Mouse (Mus musculus) forebrain, postnatal 0 days (tissue): ENCODE measurements around the gene Dusp10. TPM values are rescaled to one million over a fixed set of nuclear protein-coding genes. Genes with fewer than 3 reads are reported as not detected.
A peak's percentile ranks its signal among the peaks of the same experiment; 100 is the strongest.

Experiments
- ATAC-seq: fragments of 200-750 bp; cut with Nextera tagmentation; 2 replicates; pipeline ENCODE4 v1.8.0; 2017; ENCODE audit warnings: mild to moderate bottlenecking, moderate library complexity
- DNase-seq: peaks from one replicate; pipeline ENCODE4 v3.0.0-alpha.2; 2015
- H3K27ac ChIP-seq: fragments of 300-500 bp; sonication (generic); 2 replicates; pipeline ENCODE4 v1.5.1; 2014; ENCODE audit warnings: low read depth, mild to moderate bottlenecking, antibody characterized with exemption, low read length, moderate library complexity, mixed read lengths
- H3K27me3 ChIP-seq: fragments of 300-500 bp; sonication (generic); 2 replicates; pipeline ENCODE4 v1.6.1; 2014; ENCODE audit warnings: mild to moderate bottlenecking, low read length, mixed read lengths; ENCODE audit not compliant: insufficient read depth
- H3K36me3 ChIP-seq: fragments of 300-500 bp; sonication (generic); 2 replicates; pipeline ENCODE4 v1.6.1; 2014; ENCODE audit warnings: mild to moderate bottlenecking, moderate library complexity; ENCODE audit not compliant: insufficient read depth
- H3K4me1 ChIP-seq: fragments of 300-500 bp; sonication (generic); 2 replicates; pipeline ENCODE4 v1.6.1; 2014; ENCODE audit warnings: antibody characterized with exemption; ENCODE audit not compliant: insufficient read depth
- H3K4me2 ChIP-seq: fragments of 300-500 bp; sonication (generic); 2 replicates; pipeline ENCODE4 v1.6.1; 2014; ENCODE audit warnings: low read depth, mild to moderate bottlenecking, moderate library complexity
- H3K4me3 ChIP-seq: fragments of 300-500 bp; sonication (generic); 2 replicates; pipeline ENCODE4 v1.5.1; 2014; ENCODE audit warnings: low read depth, low read length, mixed read lengths
- H3K9ac ChIP-seq: fragments of 300-500 bp; sonication (generic); 2 replicates; pipeline ENCODE4 v1.6.1; 2014; ENCODE audit warnings: mild to moderate bottlenecking
- H3K9me3 ChIP-seq: fragments of 300-500 bp; sonication (generic); 2 replicates; pipeline ENCODE4 v1.6.1; 2016; ENCODE audit warnings: low read length
- CTCF ChIP-seq: sonication (generic); IDR thresholded peaks from 2 replicates; pipeline ENCODE4 v1.5.1; 2016; ENCODE audit warnings: antibody characterized with exemption, control low read depth, low read depth
- WGBS: fragments of 180-500 bp; shearing (Covaris S2); extraction: QIAGEN DNeasy Blood & Tissue Kit; methylation state at CpG from one replicate; pipeline ENCODE4 v1.1.7; 2014; 5-methylcytosine and 5-hydroxymethylcytosine counted together
- polyA plus RNA-seq: library from polyadenylated mRNA; unstranded; fragments of >200 nt; fragmentation: Nextera tagmentation; extraction: Ambion mirVana; gene quantifications from 2 replicates; pipeline ENCODE4 v1.2.1, GENCODE M21; 2015
- total RNA-seq: library from RNA; depleted of rRNA; stranded (reverse); fragments of >200 nt; gene quantifications from 2 replicates; pipeline ENCODE4 v1.2.3, GENCODE M21; 2014

Gene Dusp10
- total and polyA plus RNA-seq, 2 experiments from 2014 or later = 3.8 to 8.9 TPM

DNA sequence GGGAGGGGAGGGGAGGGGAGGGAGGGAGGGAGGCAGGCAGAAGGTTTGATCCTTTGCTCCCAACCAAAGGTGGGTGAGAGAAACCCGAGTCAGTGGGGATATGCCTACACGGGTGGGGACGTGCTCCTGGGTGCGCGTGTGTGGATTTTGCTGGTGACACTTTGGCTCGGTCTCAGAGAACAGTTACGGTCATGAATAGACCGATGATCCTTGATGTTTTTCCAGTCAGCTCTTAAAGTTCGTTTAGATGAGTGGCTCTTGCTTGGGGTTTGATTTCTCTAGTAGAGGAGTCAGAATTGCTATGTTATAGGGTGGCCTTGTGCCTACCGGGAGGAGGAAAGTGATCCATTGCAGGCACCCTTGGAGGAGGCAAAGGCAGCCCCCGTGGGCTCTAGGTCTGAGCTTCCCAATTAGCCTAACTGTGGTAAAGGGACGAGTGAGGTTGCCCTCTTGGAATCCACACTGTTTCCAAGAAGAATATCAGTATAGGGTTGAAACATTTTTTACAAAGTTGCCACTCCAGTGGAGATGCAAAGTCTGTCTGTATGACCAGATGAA is 22.3 kb downstream of the Dusp10 start:
- Histone ChIP-seq H3K27ac (no peak overlapping the region), H3K9me3 (no peaks in the 10 kb centered on the region), H3K4me3 (peak overlapping the region; percentile 57), H3K4me2 (peak overlapping the region; percentile 87), H3K36me3 (no peaks in the 10 kb centered on the region), H3K9ac (peak overlapping the region; percentile 43), H3K27me3 (no peaks in the 10 kb centered on the region), H3K4me1 (peaks cover 3% of the 10 kb centered on the region; the same call in 1 of the 2 replicates)
- ATAC-seq (no peak), DNase-seq (peak; percentile 15)
- TF ChIP-seq CTCF = no peak
- 1% methylated on average over 12 of the region's 12 CpGs for WGBS

GRCm38 (mm10) chr1:184037802-184038201 is 24.7 kb downstream of the Dusp10 start:
- H3K27ac ChIP-seq = no peak overlapping the region
- no peak for ATAC-seq
- no peaks in the 10 kb centered on the region for H3K27me3 ChIP-seq
- no peak overlapping the region for H3K4me2 ChIP-seq
- no peaks in the 10 kb centered on the region for H3K9me3 ChIP-seq
- H3K4me1 ChIP-seq = peaks cover 3% of the 10 kb centered on the region; the same call in 1 of the 2 replicates
- 96% methylated on average over 4 of the region's 4 CpGs for WGBS
- H3K36me3 ChIP-seq = no peaks in the 10 kb centered on the region
- no peak overlapping the region for H3K9ac ChIP-seq
- TF ChIP-seq CTCF = no peak
- DNase-seq = no peak
- H3K4me3 ChIP-seq = no peak overlapping the region

DNA sequence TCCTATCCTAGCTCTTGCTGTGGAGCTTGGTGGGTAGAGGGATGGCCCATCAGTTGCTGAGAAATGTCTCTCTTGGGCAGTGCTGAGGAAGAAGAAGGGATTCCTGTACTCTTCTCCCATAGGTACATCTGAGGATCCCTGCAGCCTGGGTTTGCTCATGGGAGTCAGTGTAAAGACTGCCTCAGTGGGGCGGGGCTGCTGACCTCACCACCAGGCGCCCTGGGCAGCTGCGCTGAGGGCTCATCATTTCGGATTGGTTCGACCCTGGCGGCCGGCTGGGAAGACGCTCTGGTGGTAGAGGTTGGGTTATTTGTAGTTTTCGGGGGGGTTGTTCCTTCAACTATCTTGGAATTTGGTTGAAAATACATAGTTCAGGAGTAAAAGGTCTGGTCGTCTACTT is 26.2 kb downstream of the Dusp10 start:
- H3K4me2 ChIP-seq = no peak overlapping the region
- no peak overlapping the region for H3K9ac ChIP-seq
- no peak for DNase-seq
- H3K27ac ChIP-seq = no peak overlapping the region
- H3K36me3 ChIP-seq = no peaks in the 10 kb centered on the region
- peaks cover 3% of the 10 kb centered on the region; the same call in 1 of the 2 replicates for H3K4me1 ChIP-seq
- WGBS = 95% methylated on average over 10 of the region's 10 CpGs
- ATAC-seq = no peak
- H3K4me3 ChIP-seq = no peak overlapping the region
- no peaks in the 10 kb centered on the region for H3K27me3 ChIP-seq
- no peak for TF ChIP-seq CTCF
- H3K9me3 ChIP-seq = no peaks in the 10 kb centered on the region

- Histone ChIP-seq H3K9me3 (no peaks in the 10 kb centered on the region), H3K4me3 (no peak overlapping the region), H3K27ac (no peak overlapping the region), H3K9ac (no peak overlapping the region), H3K4me2 (no peak overlapping the region), H3K4me1 (peaks cover 3% of the 10 kb centered on the region; the same call in 1 of the 2 replicates), H3K27me3 (no peaks in the 10 kb centered on the region), H3K36me3 (no peaks in the 10 kb centered on the region)
- WGBS = 85% methylated on average over 11 of the region's 11 CpGs
- no peak for DNase-seq
- no peak for TF ChIP-seq CTCF
- no peak for ATAC-seq
These were observed 27.1 kb downstream of the Dusp10 start for GRCm38 (mm10) chr1:184040181-184040580.

GRCm38 (mm10) chr1:184040906-184041305 is 27.8 kb downstream of the Dusp10 start:
- ATAC-seq (no peak), DNase-seq (no peak)
- WGBS = 56% methylated on average over 1 of the region's 1 CpGs
- Histone ChIP-seq H3K4me2 (no peak overlapping the region), H3K9ac (no peak overlapping the region), H3K27ac (no peak overlapping the region), H3K36me3 (no peaks in the 10 kb centered on the region), H3K9me3 (no peaks in the 10 kb centered on the region), H3K27me3 (no peaks in the 10 kb centered on the region), H3K4me3 (no peak overlapping the region), H3K4me1 (no peaks in the 10 kb centered on the region)
- TF ChIP-seq CTCF = no peak

- TF ChIP-seq CTCF = no peak
- no peak overlapping the region for H3K27ac ChIP-seq
- 55% methylated on average over 9 of the region's 9 CpGs for WGBS
- ATAC-seq (no peak), DNase-seq (no peak)
- no peak overlapping the region for H3K4me2 ChIP-seq
- no peaks in the 10 kb centered on the region for H3K36me3 ChIP-seq
- no peak overlapping the region for H3K9ac ChIP-seq
- no peak overlapping the region for H3K4me3 ChIP-seq
- no peaks in the 10 kb centered on the region for H3K4me1 ChIP-seq
- no peaks in the 10 kb centered on the region for H3K9me3 ChIP-seq
- no peaks in the 10 kb centered on the region for H3K27me3 ChIP-seq
These were observed 28.9 kb downstream of the Dusp10 start for GRCm38 (mm10) chr1:184041778-184042573.

DNA sequence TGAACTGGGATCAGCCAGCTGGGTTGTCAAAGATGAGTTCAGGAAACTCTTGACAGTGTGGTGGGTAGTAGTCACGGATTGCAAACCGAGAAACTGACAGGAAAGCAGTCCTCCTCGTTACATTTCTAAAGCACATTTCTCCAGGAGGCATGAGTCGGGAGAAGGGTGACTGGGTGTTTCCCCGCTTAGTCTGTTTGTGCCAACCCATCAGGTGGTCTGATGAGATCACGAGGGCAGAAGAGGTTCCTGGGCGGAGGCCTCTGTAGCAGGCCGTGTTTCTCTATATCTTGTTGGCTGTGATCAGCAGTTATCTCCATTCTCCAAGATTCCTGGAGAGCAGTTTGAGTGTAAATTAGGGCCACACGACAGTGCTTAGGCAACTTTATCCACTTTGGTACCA is 29.6 kb downstream of the Dusp10 start:
- DNase-seq (no peak), ATAC-seq (no peak)
- no peaks in the 10 kb centered on the region for H3K36me3 ChIP-seq
- 66% methylated on average over 9 of the region's 9 CpGs for WGBS
- H3K27me3 ChIP-seq = no peaks in the 10 kb centered on the region
- no peaks in the 10 kb centered on the region for H3K4me1 ChIP-seq
- no peak for TF ChIP-seq CTCF
- H3K27ac ChIP-seq = no peak overlapping the region
- no peak overlapping the region for H3K4me2 ChIP-seq
- no peak overlapping the region for H3K9ac ChIP-seq
- H3K9me3 ChIP-seq = no peaks in the 10 kb centered on the region
- no peak overlapping the region for H3K4me3 ChIP-seq
